Mouse (Mus musculus): ENCODE measurements around the gene Apof. TPM values are rescaled to one million over a fixed set of nuclear protein-coding genes. Genes with fewer than 3 reads are reported as not detected.

The Apof gene
- polyA plus RNA-seq, 1 experiment from 2014 or later, result not detected

DNA sequence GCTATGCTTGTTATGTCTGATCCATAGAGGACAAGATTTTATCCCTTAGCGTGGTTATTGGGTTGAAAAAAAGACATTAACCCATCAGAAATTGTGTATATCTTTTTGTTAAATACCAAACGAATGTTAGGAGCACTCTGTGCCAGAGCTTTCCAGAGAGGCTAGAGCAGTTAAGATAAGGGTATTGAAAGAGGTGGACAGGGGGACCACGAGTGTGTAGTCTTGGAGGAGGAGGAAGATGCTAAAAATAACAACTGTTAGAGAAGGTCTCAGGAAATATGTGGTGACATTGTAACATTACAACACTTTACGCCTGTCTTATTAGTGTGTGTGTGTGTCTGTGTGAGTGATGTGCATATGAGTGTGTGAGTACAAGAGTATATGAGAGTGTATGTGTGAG, 42.4 kb downstream of the Apof start:
- H3K36me3 ChIP-seq, result peaks cover 92% of the 10 kb centered on the region
- WGBS, result 91% methylated on average over 4 of the region's 4 CpGs
- no peak overlapping the region for H3K27ac ChIP-seq (replicated peaks)
- no peak overlapping the region for H3K4me3 ChIP-seq
- H3K4me1 ChIP-seq, result no peaks in the 10 kb centered on the region
- no peak for DNase-seq (ENCODE audit: low spot score)
- H3K27me3 ChIP-seq (ENCODE audit: low read depth, poor library complexity, severe bottlenecking), result no peaks in the 10 kb centered on the region
- H3K9me3 ChIP-seq (replicated peaks), result no peaks in the 10 kb centered on the region

DNA sequence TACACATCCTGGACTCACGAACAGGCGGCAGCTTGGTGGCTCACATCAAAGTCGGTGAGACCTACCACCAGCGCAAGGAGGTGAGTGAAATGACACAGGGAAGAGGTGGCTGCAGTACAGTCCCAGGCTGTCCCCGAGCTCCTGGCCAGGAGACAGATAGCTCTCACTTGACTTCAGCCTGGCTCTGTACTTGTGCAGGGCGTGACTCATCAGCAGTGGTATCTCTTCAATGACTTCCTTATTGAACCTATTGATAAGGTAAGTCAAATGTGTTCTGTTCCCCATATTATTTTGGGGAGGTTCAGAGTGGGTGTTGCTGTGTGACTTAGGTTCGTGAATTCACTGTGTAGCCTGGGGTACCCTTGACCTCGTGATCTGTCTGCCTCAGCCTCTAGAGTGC, 47.1 kb downstream of the Apof start:
- DNase-seq (ENCODE audit: low spot score), result no peak
- peaks cover 98% of the 10 kb centered on the region for H3K36me3 ChIP-seq
- no peaks in the 10 kb centered on the region for H3K9me3 ChIP-seq (replicated peaks)
- no peaks in the 10 kb centered on the region for H3K27me3 ChIP-seq (ENCODE audit: low read depth, poor library complexity, severe bottlenecking)
- H3K4me3 ChIP-seq, result no peak overlapping the region
- H3K27ac ChIP-seq (replicated peaks), result no peak overlapping the region
- 95% methylated on average over 8 of the region's 8 CpGs for WGBS
- no peaks in the 10 kb centered on the region for H3K4me1 ChIP-seq

Other genes starting within 250 kb of the Apof start
- 814 and 925 TPM in 2 replicates for gene Naca, start 233.1 kb upstream of the Apof start, polyA plus RNA-seq (2016; fragmentation: Nextera tagmentation; extraction: Ambion mirVana)
- gene Ptges3, start 209.7 kb upstream of the Apof start, polyA plus RNA-seq (2016; fragmentation: Nextera tagmentation; extraction: Ambion mirVana), result 669 and 729 TPM in 2 replicates
- gene Atp5b, start 185.4 kb upstream of the Apof start, polyA plus RNA-seq (2016; fragmentation: Nextera tagmentation; extraction: Ambion mirVana), result 2,205 and 2,316 TPM in 2 replicates
- 14.3 and 16.7 TPM in 2 replicates for gene Baz2a, start 177.1 kb upstream of the Apof start, polyA plus RNA-seq (2016; fragmentation: Nextera tagmentation; extraction: Ambion mirVana)
- 24.3 and 25.0 TPM in 2 replicates for gene Rbms2, start 88.4 kb upstream of the Apof start, polyA plus RNA-seq (2016; fragmentation: Nextera tagmentation; extraction: Ambion mirVana)
- 0.96 and 1.5 TPM in 2 replicates for gene Gls2, start 74.2 kb upstream of the Apof start, polyA plus RNA-seq (2016; fragmentation: Nextera tagmentation; extraction: Ambion mirVana)
- 28.3 and 32.7 TPM in 2 replicates for gene Spryd4, start 56.9 kb upstream of the Apof start, polyA plus RNA-seq (2016; fragmentation: Nextera tagmentation; extraction: Ambion mirVana)
- 0.21 TPM in 1 of 2 replicates, not detected in the other for gene Mip, start 42.8 kb upstream of the Apof start, polyA plus RNA-seq (2016; fragmentation: Nextera tagmentation; extraction: Ambion mirVana)
- gene Timeless, start 36.6 kb upstream of the Apof start, polyA plus RNA-seq (2016; fragmentation: Nextera tagmentation; extraction: Ambion mirVana), result 86.6 and 89.4 TPM in 2 replicates
- gene Apon, start 14.6 kb upstream of the Apof start, polyA plus RNA-seq (2016; fragmentation: Nextera tagmentation; extraction: Ambion mirVana), result 0.73 and 0.77 TPM in 2 replicates
- gene Stat2, start 1.9 kb downstream of the Apof start, polyA plus RNA-seq (2016; fragmentation: Nextera tagmentation; extraction: Ambion mirVana), result 12.6 and 16.1 TPM in 2 replicates
- gene Il23a, start 30.1 kb downstream of the Apof start, polyA plus RNA-seq (2016; fragmentation: Nextera tagmentation; extraction: Ambion mirVana), result not detected in 2 replicates
- 43.3 and 50.2 TPM in 2 replicates for gene Pan2, start 34.7 kb downstream of the Apof start, polyA plus RNA-seq (2016; fragmentation: Nextera tagmentation; extraction: Ambion mirVana)
- gene Cnpy2, start 53.8 kb downstream of the Apof start, polyA plus RNA-seq (2016; fragmentation: Nextera tagmentation; extraction: Ambion mirVana), result 245 and 259 TPM in 2 replicates
- 237 and 248 TPM in 2 replicates for gene Cs, start 69.1 kb downstream of the Apof start, polyA plus RNA-seq (2016; fragmentation: Nextera tagmentation; extraction: Ambion mirVana)
- 13.2 and 18.8 TPM in 2 replicates for gene Coq10a, start 100.3 kb downstream of the Apof start, polyA plus RNA-seq (2016; fragmentation: Nextera tagmentation; extraction: Ambion mirVana)
- 9.0 and 9.2 TPM in 2 replicates for gene Ankrd52, start 108.4 kb downstream of the Apof start, polyA plus RNA-seq (2016; fragmentation: Nextera tagmentation; extraction: Ambion mirVana)
- gene Slc39a5, start 132.6 kb downstream of the Apof start, polyA plus RNA-seq (2016; fragmentation: Nextera tagmentation; extraction: Ambion mirVana), result 0.06 and 0.19 TPM in 2 replicates
- gene Nabp2, start 142.8 kb downstream of the Apof start, polyA plus RNA-seq (2016; fragmentation: Nextera tagmentation; extraction: Ambion mirVana), result 149 and 151 TPM in 2 replicates
- 42.0 and 49.2 TPM in 2 replicates for gene Rnf41, start 143.0 kb downstream of the Apof start, polyA plus RNA-seq (2016; fragmentation: Nextera tagmentation; extraction: Ambion mirVana)
- 75.2 and 110 TPM in 2 replicates for gene Smarcc2, start 190.6 kb downstream of the Apof start, polyA plus RNA-seq (2016; fragmentation: Nextera tagmentation; extraction: Ambion mirVana)
- 833 and 890 TPM in 2 replicates for gene Myl6, start 225.5 kb downstream of the Apof start, polyA plus RNA-seq (2016; fragmentation: Nextera tagmentation; extraction: Ambion mirVana)
- 1.8 and 2.9 TPM in 2 replicates for gene Myl6b, start 230.0 kb downstream of the Apof start, polyA plus RNA-seq (2016; fragmentation: Nextera tagmentation; extraction: Ambion mirVana)